Mouse (Mus musculus) kidney, postnatal 14 days (tissue): ENCODE measurements around the gene Atp6v1a.

Source experiments
- DNase-seq: peaks from one replicate; pipeline ENCODE4 v3.0.0; 2022; ENCODE audit warnings: mixed read lengths

Atp6v1a gene

GRCm38 (mm10) chr16:44139536-44140185 is at the start of gene Atp6v1a, which contains the start of gene Naa50:
Gene Atp6v1a (minus strand): TSS chr16:44139705.
Gene Naa50 (plus strand): TSS chr16:44139830.
- peak; percentile 96 for DNase-seq

- no peak for DNase-seq
Observed at GRCm38 (mm10) chr16:44188766-44189165, 49.3 kb upstream of the Atp6v1a start.

GRCm38 (mm10) chr16:44187172-44187571 is 47.7 kb upstream of the Atp6v1a start:
- no peak for DNase-seq

- DNase-seq, result no peak
Observed at GRCm38 (mm10) chr16:44184769-44185168, 45.3 kb upstream of the Atp6v1a start.

- DNase-seq, result no peak
Observed at GRCm38 (mm10) chr16:44182597-44182996, 43.1 kb upstream of the Atp6v1a start.

GRCm38 (mm10) chr16:44178555-44178954 is 39.0 kb upstream of the Atp6v1a start:
- no peak for DNase-seq

- DNase-seq, result no peak
Observed at GRCm38 (mm10) chr16:44176511-44176910, 37.0 kb upstream of the Atp6v1a start.

GRCm38 (mm10) chr16:44175001-44175400 is 35.5 kb upstream of the Atp6v1a start:
- peak; percentile 61 for DNase-seq

GRCm38 (mm10) chr16:44173966-44174530 is 34.5 kb upstream of the Atp6v1a start:
- DNase-seq, result no peak

- DNase-seq, result peak; percentile 73
Observed at GRCm38 (mm10) chr16:44173155-44173941, 33.8 kb upstream of the Atp6v1a start, which contains the start of gene Usf3. Gene Usf3 (plus strand): TSS chr16:44173246.

GRCm38 (mm10) chr16:44172297-44173154 is 33.0 kb upstream of the Atp6v1a start:
- DNase-seq, result peak; percentile 99

- no peak for DNase-seq
Observed at GRCm38 (mm10) chr16:44168990-44169389, 29.5 kb upstream of the Atp6v1a start.

- no peak for DNase-seq
Observed at GRCm38 (mm10) chr16:44165182-44165581, 25.7 kb upstream of the Atp6v1a start.

- DNase-seq, result no peak
Observed at GRCm38 (mm10) chr16:44163831-44164230, 24.3 kb upstream of the Atp6v1a start.

- DNase-seq, result no peak
Observed at GRCm38 (mm10) chr16:44159325-44159724, 19.8 kb upstream of the Atp6v1a start.

GRCm38 (mm10) chr16:44154497-44155057 is 15.1 kb upstream of the Atp6v1a start:
- no peak for DNase-seq

- no peak for DNase-seq
Observed at GRCm38 (mm10) chr16:44149002-44149767, 9.7 kb upstream of the Atp6v1a start.

- peak; percentile 24 for DNase-seq
Observed at GRCm38 (mm10) chr16:44141483-44141882, 2.0 kb upstream of the Atp6v1a start.

- peak; percentile 84 for DNase-seq
Observed at GRCm38 (mm10) chr16:44140186-44140787, 782 bp upstream of the Atp6v1a start.

- DNase-seq, result peak; percentile 93
Observed at GRCm38 (mm10) chr16:44138979-44139535, 448 bp downstream of the Atp6v1a start.
